Mouse (Mus musculus) kidney, adult 2 months (tissue): ENCODE data around the gene Cpn1.

ENCODE experiments used
- CTCF ChIP-seq: fragments of 200-500 bp; conservative IDR thresholded peaks from 2 replicates; pipeline ENCODE4 v1.5.1; 2011; ENCODE audit warnings: low read depth, mild to moderate bottlenecking, control low read depth, low read length, moderate library complexity, mixed read lengths; ENCODE audit not compliant: insufficient read depth, insufficient read length
- POLR2A ChIP-seq: fragments of 200-500 bp; IDR thresholded peaks from one replicate; pipeline ENCODE4 v1.6.1; 2011; ENCODE audit warnings: low read depth, low read length, control low read depth

DNA sequence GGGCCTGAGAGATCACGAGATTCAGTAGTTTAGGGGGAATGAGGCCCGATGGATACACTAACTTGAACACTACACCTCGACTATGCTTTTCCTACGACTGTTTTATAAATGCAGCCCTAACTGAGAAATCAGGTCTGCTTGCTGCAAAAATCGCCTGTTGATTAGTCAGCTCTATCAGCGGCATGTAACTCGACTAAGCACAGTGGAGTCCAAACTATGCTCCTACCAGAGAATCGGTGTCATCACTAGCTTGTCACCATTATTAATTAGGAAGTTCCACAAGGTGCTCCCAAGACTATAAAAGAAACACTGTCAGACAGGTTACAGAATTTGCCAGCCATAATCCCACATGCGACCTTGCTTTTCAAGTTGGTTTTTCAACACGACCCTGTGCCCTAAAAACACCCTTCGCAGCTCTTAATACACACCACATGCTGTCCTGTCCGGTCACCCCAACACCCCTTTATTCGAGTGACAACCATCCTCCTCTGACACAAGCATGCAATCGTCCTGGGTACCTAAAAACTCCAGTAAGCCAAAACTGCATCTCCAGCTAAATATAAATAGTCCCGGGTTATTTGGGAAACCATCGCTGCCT, 47.1 kb downstream of the Cpn1 start:
- TF ChIP-seq CTCF (no peak), POLR2A (no peak)
